Mouse (Mus musculus): ENCODE data around the gene Aifm3.

DNA sequence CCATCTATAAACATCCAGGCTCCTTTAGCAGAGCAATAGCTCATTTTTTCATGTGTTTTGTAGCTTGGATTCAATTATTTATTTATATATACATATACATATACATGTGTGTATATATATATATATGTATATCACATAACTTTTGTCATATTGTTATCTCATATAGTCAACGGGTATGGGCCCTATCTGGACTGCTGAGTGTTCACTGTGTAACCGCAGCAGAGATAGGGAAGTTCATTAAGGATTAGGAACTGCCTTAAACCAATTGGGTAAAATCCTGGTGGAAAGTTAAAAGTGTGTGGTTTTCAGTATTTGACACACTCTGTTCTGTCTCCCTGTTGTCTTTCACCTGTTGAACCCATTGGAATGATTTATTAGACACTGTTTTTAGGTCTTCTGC, 7.9 kb upstream of the Aifm3 start:
- no peak for TF ChIP-seq TAL1 (IDR thresholded peaks at IDR 0.05; ENCODE audit: low read length)
- no peak for TF ChIP-seq GATA1 (IDR thresholded peaks at IDR 0.05; ENCODE audit: low read length)

Data from erythroblast, embryonic 14.5 days (primary cell).